Mouse (Mus musculus) thymus, adult 18-20 months (tissue): ENCODE data around the gene Cnksr3.

Experiments used
- DNase-seq, 2 experiments: peaks; one replicate each; pipeline ENCODE4 v3.0.0; 2022; ENCODE audit warnings: mixed read lengths in 2 of 2

The Cnksr3 gene

DNA sequence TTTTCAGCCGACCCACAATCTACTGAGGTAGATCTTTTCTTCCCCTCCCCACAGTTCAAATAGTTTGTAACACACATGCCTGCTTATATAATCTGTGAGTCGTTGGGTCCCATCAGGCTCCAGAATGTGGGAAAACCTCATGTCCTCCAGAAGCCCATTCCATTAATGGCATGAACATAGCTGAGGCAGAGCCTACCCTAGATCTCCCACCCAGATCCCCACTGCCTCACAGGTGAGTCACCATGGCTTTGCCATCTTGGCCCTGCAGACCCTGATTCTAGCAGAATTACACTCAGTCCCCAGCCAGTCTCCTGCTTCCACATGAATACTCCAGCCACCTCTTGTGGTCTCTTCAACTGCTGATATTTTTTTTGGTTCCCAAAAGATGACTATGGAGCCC is 136.4 kb downstream of the Cnksr3 start:
- no peak for DNase-seq

DNA sequence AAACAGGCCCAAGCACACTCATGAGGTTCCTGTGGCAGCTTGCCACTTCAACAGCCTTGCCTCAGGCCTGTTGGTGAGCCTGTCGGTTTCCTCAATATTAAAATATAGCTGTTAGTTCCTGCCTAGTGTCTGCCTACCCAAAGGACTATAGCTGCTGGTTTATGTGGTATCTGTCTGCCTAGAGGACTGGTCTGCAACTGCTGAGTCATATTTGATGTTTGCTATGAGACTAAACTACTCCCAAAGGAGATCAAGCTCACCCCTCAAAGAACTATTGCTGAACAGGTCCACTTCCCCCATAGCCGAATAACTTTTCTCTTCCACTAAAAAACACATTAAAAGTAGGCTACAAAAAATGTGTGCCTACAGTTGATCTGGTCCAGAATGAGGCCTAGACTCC is 137.8 kb downstream of the Cnksr3 start:
- DNase-seq = no peak

DNA sequence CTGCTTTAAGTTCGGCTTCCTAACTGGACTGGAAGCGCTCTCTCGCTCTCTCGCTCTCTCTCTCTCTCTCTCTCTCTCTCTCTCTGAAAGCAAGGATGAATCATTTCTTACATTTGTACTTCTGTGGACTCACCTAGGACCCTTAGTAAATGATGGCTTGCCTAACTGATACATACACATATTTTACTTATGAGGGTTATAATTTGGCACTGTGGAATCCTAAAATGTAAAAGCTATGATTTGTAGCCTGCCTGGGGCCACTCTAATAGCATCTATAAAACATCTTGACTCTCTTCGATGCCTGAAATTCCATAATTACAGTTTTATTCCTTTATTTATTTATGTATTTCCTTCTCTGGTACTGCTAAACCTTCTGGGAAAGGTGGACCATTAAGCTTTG is 141.1 kb downstream of the Cnksr3 start:
- DNase-seq = no peak

DNA sequence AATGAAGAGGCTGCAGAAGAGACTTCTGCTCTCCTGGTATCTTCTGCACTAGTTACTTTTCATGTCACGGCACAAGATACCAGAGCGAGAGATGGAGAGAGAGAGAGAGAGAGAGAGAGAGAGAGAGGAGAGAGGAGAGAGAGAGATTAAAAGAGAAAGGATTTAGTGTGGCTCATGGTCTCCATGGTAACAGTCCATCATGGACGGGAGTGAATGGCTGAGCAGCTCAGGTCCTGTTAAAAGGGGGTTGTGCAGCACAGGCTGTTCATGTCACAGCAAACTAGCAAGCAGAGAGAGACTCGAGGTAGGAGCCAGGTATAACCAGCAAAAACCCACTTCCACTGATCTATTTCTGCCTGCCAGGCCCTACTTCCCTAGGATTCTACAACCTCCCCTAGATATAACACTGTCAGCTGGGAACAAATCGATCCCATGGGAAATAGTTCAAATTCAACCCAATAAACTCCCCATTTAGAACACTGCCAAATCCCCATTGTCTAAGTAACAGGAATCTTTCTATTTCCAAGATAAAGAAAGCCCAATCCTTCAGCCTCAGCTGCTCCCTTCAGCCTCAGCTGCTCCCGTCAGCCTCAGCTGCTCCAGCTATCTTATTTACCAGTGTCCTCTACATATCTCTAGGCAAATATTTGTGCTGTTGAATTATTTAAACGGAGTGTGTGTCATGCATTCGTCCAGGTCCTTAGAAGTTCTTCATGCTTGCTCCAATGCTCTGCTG is 141.8 kb downstream of the Cnksr3 start:
- DNase-seq = no peak

DNA sequence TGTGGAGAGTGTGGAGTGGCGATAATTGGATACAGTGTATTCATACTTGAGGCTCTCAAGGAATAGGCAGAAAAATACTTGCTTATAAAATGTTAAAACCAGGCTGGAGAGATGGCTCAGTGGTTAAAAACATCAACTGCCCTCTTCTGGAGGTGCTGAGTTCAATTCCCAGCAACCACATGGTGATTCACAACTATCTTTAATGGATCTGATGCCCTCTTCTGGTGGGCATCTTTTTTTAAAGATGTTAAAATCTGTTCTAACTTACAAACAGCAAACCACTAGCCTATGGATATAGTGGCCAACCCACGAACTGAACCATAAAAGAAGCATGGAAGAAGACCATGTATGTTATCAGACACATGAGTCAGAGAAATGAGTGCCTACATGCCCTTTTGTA is 142.9 kb downstream of the Cnksr3 start:
- DNase-seq = no peak
